Mouse (Mus musculus) olfactory bulb, adult 2 months (tissue): ENCODE data around the gene Chrna5.

ENCODE experiments used
- CTCF ChIP-seq: fragments of 200-500 bp; IDR thresholded peaks from 2 replicates; pipeline ENCODE4 v1.5.1; 2012; ENCODE audit warnings: low read depth, mild to moderate bottlenecking, low read length, moderate library complexity; ENCODE audit not compliant: insufficient read depth
- POLR2A ChIP-seq: fragments of 200-500 bp; IDR thresholded peaks from 2 replicates; pipeline ENCODE4 v1.6.1; 2012; ENCODE audit warnings: mild to moderate bottlenecking, low read depth, low read length, moderate library complexity; ENCODE audit not compliant: insufficient read depth

GRCm38 (mm10) chr9:54946256-54946655 lies 34.4 kb upstream of the Chrna5 start:
- TF ChIP-seq POLR2A: no peak
- TF ChIP-seq CTCF: no peak
